Mouse (Mus musculus): ENCODE data around the gene Adgrl3. TPM values are rescaled to one million over a fixed set of nuclear protein-coding genes. Genes with fewer than 3 reads are reported as not detected.
A peak's percentile ranks its signal among the peaks of the same experiment; 100 is the strongest.
"Not testable (repeated sequence)": the region's sequence is repeated elsewhere in the genome, so short reads cannot be mapped to it uniquely, and the experiment has no call there.

Gene Adgrl3
- polyA plus RNA-seq, 1 experiment: 64.4 TPM

DNA sequence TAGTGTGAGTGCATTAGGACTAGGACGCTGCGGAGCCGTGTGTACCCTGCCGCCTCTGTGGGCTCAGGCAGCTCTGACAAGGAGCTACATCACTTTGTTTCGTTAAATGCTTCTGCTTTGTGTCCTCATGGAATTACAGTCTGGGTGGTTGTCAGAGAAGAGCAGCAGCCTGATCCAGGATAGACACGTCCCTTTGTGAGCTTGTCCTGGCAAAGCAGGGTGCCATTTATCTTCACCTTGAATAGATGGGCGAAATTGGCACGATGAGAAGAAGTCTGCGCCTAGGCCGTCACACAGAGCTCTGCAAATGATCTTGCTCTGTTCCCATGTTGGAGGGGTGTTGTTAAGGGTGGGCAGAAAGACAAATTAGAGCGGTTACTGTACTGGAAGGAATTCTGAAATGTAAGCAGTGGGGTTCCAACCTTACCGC, 504.6 kb downstream of the Adgrl3 start:
- no peak for DNase-seq (ENCODE audit: extremely low spot score in 1 of 2, low spot score in 1 of 2)

DNA sequence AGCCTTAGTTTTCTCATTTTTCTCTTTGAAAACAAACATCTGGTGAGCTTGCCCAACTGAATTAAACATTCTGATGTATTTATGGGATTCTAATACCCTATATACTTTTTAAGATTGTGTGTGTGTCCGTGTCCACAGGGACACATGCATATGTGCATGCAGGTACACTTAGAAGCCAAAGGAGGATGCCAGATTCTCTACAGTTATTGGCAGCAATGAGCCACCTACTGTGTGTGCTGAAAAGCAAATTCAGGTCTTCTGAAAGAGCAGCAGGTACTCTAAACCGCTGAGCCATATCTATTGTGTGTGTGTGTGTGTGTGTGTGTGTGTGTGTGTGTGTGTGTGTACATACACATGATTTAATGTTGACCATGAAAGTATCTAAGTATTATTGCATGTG, 505.4 kb downstream of the Adgrl3 start:
- no peak for DNase-seq (ENCODE audit: extremely low spot score in 1 of 2, low spot score in 1 of 2)

DNA sequence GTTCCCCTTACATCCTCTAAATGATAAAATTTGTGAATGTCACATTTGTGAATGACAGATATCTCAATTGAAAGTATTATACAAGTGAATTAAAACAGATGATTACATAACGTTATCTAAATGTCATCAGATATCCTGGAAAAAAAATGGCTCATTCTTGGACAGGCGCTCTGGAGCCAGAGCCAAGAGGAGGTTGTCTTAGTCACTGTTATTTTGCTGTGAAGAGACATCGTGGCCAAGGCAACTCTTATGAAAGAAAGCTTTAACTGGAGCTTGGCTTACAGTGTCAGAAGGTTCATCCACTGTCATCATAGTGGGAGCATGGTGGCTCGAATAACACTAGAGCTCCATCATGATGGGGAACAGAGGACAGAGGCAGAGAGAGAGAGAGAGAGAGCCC, 511.7 kb downstream of the Adgrl3 start:
- no peak for DNase-seq (ENCODE audit: extremely low spot score in 1 of 2, low spot score in 1 of 2)

DNA sequence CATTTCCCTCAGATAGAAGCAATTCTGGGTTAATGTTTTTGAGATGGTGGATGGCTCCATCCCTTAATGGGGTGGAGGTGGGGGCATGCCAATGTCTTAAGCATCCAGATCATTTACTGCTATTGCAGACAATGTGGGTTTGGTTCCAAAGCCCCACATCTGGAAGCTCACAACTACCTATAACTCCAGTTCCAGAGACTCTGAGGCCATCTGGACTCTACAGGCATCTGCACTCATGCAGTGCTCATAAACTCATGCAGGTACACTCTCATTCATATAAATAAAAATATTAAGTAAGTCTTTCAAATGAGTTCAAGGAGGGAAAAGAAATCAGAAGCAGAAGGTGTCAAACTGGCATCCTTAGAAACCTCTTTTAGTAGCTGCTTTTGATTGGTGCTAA, 530.3 kb downstream of the Adgrl3 start:
- DNase-seq (ENCODE audit: extremely low spot score in 1 of 2, low spot score in 1 of 2): no peak

DNA sequence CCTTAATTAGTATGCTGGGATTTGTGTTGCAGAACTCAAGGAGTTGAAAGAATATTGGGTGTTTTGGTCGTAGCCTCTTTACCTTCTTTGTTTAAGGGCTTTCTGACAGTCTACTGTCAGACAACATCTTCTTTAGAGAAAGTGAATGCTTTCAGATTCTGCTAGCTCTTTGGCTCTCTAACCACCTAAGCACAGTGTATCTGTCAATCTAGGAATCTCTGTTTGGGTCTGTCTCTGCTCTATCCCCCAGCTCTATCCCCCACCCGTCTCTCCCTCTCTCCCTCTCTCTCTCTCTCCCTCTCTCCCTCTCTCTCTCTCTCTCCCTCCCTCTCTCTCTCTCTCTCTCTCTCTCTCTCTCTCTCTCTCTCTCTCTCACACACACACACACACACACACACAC, 535.2 kb downstream of the Adgrl3 start:
- not testable (repeated sequence) for DNase-seq (ENCODE audit: extremely low spot score in 1 of 2, low spot score in 1 of 2)

DNA sequence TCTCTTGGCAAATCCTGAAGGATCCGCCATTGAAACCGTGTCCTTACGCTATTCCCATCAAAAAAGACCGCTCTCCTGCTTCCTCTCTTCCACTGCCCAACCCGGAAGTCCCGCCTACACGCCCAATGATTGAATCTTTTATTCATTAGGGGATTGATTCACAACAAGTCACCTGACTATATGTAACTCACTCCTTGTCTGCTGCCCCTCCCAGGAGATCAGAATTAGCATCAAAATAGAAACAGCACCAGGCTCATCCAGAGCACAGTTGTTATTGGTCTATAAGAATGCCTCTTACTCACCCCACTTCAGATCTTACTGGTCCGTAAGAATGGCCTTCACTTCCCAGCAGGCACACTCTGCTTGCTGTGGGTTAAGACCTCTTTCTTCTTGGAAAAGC, 536.1 kb downstream of the Adgrl3 start:
- DNase-seq (ENCODE audit: extremely low spot score in 1 of 2, low spot score in 1 of 2): no peak

DNA sequence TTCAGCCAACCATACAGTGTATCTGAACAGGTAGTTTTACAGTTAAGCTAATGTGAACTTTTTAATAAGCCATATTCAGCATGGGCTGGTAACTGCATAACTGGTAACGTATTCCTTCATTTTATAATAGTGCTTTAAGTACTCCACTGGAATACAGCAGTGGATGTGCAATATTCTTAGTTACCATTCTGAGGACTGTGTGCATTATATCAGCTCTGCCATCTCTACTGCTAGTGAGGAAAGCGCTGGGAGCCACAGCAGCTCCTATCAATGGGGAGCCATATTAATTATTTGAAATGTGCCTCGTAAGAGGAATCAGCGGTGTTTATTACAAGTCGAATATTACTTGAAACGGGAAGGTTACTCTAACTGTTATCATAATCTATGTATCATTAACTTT, 539.0 kb downstream of the Adgrl3 start:
- no peak for DNase-seq (ENCODE audit: extremely low spot score in 1 of 2, low spot score in 1 of 2)

DNA sequence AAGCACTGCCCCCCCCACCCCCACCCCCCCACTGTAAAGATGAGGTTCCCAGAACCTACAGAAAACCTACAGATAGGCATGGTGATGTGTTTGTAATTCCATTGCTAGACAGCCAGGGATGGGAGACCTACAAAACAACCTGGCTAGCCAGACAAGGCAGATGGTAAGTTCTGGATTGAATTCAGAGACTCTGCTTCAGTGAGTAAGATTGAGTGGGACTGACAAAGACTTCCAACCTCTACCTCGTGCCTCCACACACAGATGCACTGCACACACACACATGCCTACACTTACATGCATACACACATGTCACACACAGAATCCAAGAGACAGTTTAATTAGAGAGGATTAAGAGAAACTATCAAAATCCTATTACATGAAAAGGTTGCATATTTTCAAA, 544.4 kb downstream of the Adgrl3 start:
- peak in 1 of 2 experiments; percentile 31 for DNase-seq (ENCODE audit: extremely low spot score in 1 of 2, low spot score in 1 of 2)

DNA sequence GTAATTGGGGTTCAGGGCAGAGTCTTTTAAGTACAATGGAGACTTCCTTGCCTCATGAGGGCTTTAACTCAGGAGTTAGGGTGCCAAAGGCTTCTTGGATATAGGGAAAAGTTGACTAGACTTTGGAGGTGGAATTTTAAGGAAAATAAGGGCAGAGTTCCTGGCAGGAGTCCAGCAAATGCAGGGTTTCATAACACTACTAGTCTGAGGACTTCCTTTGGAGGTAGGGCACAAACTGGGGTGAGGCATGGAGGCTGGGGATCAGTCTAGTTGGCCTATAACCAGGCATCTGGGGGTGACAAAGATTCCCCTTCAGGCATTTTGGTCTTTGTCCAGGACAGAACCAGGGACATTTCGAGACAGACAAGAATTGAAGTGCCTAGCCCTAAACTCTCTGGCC, 546.6 kb downstream of the Adgrl3 start:
- no peak for DNase-seq (ENCODE audit: extremely low spot score in 1 of 2, low spot score in 1 of 2)

GRCm38 (mm10) chr5:81568743-81569142, 548.8 kb downstream of the Adgrl3 start:
- no peak for DNase-seq (ENCODE audit: extremely low spot score in 1 of 2, low spot score in 1 of 2)

- DNase-seq (ENCODE audit: extremely low spot score in 1 of 2, low spot score in 1 of 2): no peak
These were observed 562.9 kb downstream of the Adgrl3 start for GRCm38 (mm10) chr5:81582886-81583285.

GRCm38 (mm10) chr5:81583425-81583824, 563.5 kb downstream of the Adgrl3 start:
- DNase-seq (ENCODE audit: extremely low spot score in 1 of 2, low spot score in 1 of 2): no peak

- DNase-seq (ENCODE audit: extremely low spot score in 1 of 2, low spot score in 1 of 2): no peak
These were observed 565.0 kb downstream of the Adgrl3 start for GRCm38 (mm10) chr5:81584945-81585344.

DNA sequence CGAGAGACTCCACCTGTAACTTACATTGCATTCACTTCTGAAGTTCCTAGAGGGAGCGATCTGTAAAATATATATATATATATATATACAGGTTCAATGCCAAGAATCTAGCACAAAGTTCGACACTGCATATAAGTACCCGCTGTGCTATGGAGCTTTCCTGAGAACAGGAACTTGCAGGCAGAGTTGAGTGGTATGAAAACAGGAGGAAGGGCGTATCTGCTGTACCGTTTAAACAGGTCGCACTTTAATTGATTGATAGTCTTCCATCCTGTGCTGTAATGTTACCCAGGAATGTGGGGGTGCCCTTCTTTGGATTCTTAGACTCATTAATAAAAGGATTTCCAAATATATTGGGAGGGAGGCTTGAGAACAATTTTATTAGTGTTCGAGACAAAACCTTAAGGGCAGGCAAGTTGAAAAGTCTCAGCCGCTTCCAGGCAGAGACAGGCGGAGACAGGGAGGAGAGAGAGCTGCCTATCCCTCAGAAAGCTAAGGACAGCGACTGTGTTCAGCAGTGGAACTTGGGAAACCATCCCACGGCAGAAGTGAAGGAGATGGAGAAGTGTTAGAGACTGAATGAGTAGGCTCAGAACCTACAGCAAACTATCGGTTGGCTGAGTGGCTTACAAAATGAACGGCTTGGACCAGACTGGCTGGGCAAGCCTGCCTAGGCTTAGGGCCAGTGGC, 570.2 kb downstream of the Adgrl3 start:
- DNase-seq (ENCODE audit: extremely low spot score in 1 of 2, low spot score in 1 of 2): no peak

- DNase-seq (ENCODE audit: extremely low spot score in 1 of 2, low spot score in 1 of 2): no peak
These were observed 571.5 kb downstream of the Adgrl3 start for GRCm38 (mm10) chr5:81591481-81591880.

GRCm38 (mm10) chr5:81593396-81593995, 573.6 kb downstream of the Adgrl3 start:
- no peak for DNase-seq (ENCODE audit: extremely low spot score in 1 of 2, low spot score in 1 of 2)

DNA sequence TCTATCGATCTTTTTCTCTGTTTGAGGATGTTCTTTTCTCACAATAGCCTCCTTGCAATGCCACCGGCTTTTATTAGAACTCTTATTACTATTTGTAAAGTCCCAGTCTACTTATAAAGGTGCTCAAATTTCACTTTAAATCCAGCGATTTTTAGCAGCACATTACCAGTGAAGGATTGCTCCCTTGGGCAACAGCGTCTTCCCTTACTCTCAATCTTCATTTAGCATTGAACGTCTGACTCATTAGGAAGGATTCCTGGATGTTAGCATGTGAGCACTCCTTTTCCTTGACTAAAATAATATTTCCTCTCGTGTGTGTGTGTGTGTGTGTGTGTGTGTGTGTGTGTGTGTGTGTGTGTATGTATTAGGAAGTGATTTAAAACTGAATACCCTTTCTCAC, 578.1 kb downstream of the Adgrl3 start:
- no peak for DNase-seq (ENCODE audit: extremely low spot score in 1 of 2, low spot score in 1 of 2)

GRCm38 (mm10) chr5:81602889-81603288, 583.0 kb downstream of the Adgrl3 start:
- DNase-seq (ENCODE audit: extremely low spot score in 1 of 2, low spot score in 1 of 2): no peak

DNA sequence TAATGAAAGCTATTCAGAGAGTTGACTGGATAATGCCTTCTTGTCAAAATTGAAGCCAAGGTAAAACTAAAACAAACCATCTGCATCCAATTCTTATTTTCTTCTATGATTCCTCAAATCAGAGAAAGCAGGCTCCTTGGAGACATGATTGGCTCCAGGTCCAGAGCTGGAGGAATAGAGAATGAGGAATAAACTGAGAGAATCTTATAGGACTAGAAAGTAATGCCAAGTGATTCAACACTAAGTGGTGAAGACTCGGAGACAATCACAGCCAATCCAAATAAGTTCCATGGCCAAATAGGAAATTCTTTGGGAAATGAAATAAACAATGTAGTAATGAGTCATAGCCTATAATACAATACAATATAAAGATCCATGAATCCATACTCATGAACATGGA, 585.7 kb downstream of the Adgrl3 start:
- DNase-seq (ENCODE audit: extremely low spot score in 1 of 2, low spot score in 1 of 2): no peak

- no peak for DNase-seq (ENCODE audit: extremely low spot score in 1 of 2, low spot score in 1 of 2)
These were observed 590.3 kb downstream of the Adgrl3 start for GRCm38 (mm10) chr5:81610223-81610622.

GRCm38 (mm10) chr5:81614674-81615073, 594.7 kb downstream of the Adgrl3 start:
- DNase-seq (ENCODE audit: extremely low spot score in 1 of 2, low spot score in 1 of 2): no peak

DNA sequence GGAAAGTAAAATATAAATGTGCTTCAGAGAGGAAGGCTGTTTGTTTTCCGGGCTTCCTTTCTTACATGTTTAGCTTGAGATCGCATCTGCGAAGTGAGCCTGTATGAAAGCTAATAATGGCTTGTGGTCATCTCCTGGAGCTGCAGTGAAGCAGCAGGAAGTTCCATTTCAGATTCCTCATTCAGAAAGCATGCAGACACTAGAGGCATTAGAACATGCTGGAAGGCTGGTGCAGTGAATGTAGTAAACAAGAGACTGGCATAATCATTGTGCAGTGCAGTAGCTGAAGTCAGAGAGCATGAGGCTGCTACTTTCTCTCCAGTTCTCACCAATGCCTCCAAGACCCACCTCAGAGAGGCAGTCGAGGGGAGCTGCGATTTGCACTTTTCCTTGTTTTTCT, 601.2 kb downstream of the Adgrl3 start:
- no peak for DNase-seq (ENCODE audit: extremely low spot score in 1 of 2, low spot score in 1 of 2)

DNA sequence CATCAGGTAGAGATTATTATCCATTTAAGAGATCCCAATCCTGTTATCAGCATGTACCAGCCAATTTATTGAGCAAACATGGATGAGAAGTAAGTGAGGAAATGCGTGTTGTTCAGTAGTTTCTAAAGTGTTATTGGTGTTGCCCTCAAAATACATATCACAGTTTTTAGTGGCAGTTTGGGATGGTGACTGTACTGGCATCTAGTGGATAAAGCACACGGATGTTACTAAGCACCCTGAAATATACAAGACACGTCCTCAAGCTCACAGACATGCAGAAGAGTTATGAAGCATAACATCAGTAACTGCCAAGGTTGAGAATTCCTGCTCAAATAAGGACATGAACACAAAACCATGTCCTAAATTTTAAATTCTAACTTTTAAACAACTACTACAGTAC, 601.8 kb downstream of the Adgrl3 start:
- DNase-seq (ENCODE audit: extremely low spot score in 1 of 2, low spot score in 1 of 2): no peak

Measured in frontal cortex, adult 2 months (tissue).